Mouse (Mus musculus) lung, embryonic 14.5 days (tissue): ENCODE data around the gene Fndc8. TPM values are rescaled to one million over a fixed set of nuclear protein-coding genes. Genes with fewer than 3 reads are reported as not detected.
"Not testable (repeated sequence)": the region's sequence is repeated elsewhere in the genome, so short reads cannot be mapped to it uniquely, and the experiment has no call there.

Experiments
- ATAC-seq: fragments of 200-750 bp; cut with Nextera tagmentation; 2 replicates; pipeline ENCODE4 v1.8.0; 2017; ENCODE audit warnings: mild to moderate bottlenecking, moderate TSS enrichment, moderate library complexity; ENCODE audit not compliant: insufficient read depth
- DNase-seq: peaks from one replicate; pipeline ENCODE4 v3.0.0-alpha.2; 2015
- H3K27ac ChIP-seq: fragments of 300-500 bp; sonication (generic); 2 replicates; pipeline ENCODE4 v1.5.1; 2014; ENCODE audit warnings: low read depth, mild to moderate bottlenecking, moderate library complexity
- H3K27me3 ChIP-seq: fragments of 300-500 bp; sonication (generic); 2 replicates; pipeline ENCODE4 v1.6.1; 2014; ENCODE audit warnings: low read length, control low read depth; ENCODE audit not compliant: insufficient read depth
- H3K36me3 ChIP-seq: fragments of 300-500 bp; sonication (generic); 2 replicates; pipeline ENCODE4 v1.6.1; 2014; ENCODE audit warnings: control low read depth; ENCODE audit not compliant: insufficient read depth
- H3K4me1 ChIP-seq: fragments of 300-500 bp; sonication (generic); 2 replicates; pipeline ENCODE4 v1.6.1; 2014; ENCODE audit warnings: antibody characterized with exemption, control low read depth; ENCODE audit not compliant: insufficient read depth
- H3K4me2 ChIP-seq: fragments of 300-500 bp; sonication (generic); 2 replicates; pipeline ENCODE4 v1.6.1; 2014; ENCODE audit warnings: mild to moderate bottlenecking
- H3K4me3 ChIP-seq: fragments of 300-500 bp; sonication (generic); 2 replicates; pipeline ENCODE4 v1.5.1; 2014; ENCODE audit warnings: low read depth, low read length
- H3K9ac ChIP-seq: fragments of 300-500 bp; sonication (generic); 2 replicates; pipeline ENCODE4 v1.6.1; 2014
- H3K9me3 ChIP-seq: fragments of 300-500 bp; sonication (generic); 2 replicates; pipeline ENCODE4 v1.6.1; 2016; ENCODE audit warnings: low read depth, low read length, control low read depth
- CTCF ChIP-seq: IDR thresholded peaks from 2 replicates; pipeline ENCODE4 v1.5.1; 2016; ENCODE audit warnings: antibody characterized with exemption, low read depth
- WGBS: fragments of 180-500 bp; shearing (Covaris S2); extraction: QIAGEN DNeasy Blood & Tissue Kit; methylation state at CpG from one replicate; pipeline ENCODE4 v1.1.7; 2014; 5-methylcytosine and 5-hydroxymethylcytosine counted together
- polyA plus RNA-seq: library from polyadenylated mRNA; unstranded; fragments of >200 nt; fragmentation: Nextera tagmentation; extraction: Ambion mirVana; gene quantifications from 2 replicates; pipeline ENCODE4 v1.2.1, GENCODE M21; 2014

Gene Fndc8
- polyA plus RNA-seq, 1 experiment from 2014 or later, result not detected

DNA sequence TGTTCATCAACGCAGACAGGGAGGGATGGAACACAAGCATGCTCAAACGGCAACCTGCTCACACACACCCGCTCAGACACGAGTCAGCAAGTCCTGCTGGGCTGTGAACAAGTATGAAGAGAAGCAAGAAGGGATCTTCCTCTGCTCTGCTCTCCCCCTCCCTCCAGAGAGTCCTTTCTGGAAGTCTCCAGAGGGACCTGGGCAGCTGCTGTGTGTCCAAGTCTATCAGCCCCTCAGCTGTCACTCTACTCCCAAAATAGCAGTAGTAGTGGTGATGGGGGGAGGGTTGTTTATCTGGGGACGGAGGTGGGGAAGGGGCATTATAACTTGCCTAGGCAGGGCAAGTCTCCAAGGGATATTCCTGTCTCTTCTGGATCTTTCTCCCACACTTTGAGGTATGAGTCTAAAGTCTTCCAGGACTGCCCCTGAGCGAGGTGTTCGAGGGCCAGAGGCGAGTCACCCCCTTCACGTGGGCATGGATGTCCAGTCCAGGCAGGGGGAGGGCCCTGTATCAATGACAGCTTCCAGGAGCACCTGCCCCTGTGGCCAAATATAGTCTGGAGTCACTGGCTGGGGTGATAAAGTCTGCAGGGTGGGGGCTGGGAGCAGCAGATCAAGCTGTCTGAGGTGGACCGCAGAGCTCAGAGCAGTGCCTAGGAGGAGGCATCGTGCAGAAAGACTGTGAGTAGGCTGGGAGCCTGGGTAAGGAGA, 18.9 kb downstream of the Fndc8 start:
- no peak for ATAC-seq
- Histone ChIP-seq H3K9me3 (no peaks in the 10 kb centered on the region), H3K4me2 (no peak overlapping the region), H3K27ac (no peak overlapping the region), H3K4me1 (0 out of 2 replicates have a peak, but pooled peaks cover 4% of the 10 kb centered on the region), H3K9ac (no peak overlapping the region), H3K36me3 (peaks cover 10% of the 10 kb centered on the region; the same call in 1 of the 2 replicates), H3K4me3 (no peak overlapping the region), H3K27me3 (no peaks in the 10 kb centered on the region)
- no peak for DNase-seq
- 58% methylated on average over 11 of the region's 11 CpGs for WGBS
- no peak for TF ChIP-seq CTCF

GRCm38 (mm10) chr11:82914711-82915352, 22.9 kb downstream of the Fndc8 start:
- Histone ChIP-seq H3K9me3 (no peaks in the 10 kb centered on the region), H3K4me1 (no peaks in the 10 kb centered on the region), H3K27me3 (no peaks in the 10 kb centered on the region), H3K4me2 (peak overlapping the region; percentile 54), H3K9ac (no peak overlapping the region), H3K27ac (no peak overlapping the region), H3K4me3 (no peak overlapping the region), H3K36me3 (no peaks in the 10 kb centered on the region)
- peak; percentile 98 for TF ChIP-seq CTCF
- DNase-seq, result peak; percentile 91
- ATAC-seq, result peak; percentile 71
- 7% methylated on average over 16 of the region's 16 CpGs for WGBS

DNA sequence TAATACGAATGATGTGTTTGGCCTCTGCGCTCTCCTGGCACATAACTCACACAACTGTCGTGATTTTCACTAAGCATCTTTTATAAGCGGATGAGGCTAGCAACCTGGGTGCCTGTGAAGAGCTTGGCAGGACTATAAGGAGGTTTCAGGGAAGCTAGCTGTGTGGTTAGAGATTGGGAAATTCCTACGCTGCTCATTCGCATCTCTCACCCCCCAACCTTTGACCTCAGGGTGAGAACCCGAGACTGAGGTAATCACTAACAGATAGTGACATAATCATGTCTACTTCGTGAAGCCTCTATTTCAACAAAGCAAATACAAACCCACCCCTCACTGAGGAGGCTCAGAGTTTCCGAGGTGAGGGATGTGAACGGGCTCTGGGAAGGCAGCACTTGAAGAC, 28.8 kb downstream of the Fndc8 start:
- no peaks in the 10 kb centered on the region for H3K36me3 ChIP-seq
- 23% methylated on average over 10 of the region's 10 CpGs for WGBS

DNA sequence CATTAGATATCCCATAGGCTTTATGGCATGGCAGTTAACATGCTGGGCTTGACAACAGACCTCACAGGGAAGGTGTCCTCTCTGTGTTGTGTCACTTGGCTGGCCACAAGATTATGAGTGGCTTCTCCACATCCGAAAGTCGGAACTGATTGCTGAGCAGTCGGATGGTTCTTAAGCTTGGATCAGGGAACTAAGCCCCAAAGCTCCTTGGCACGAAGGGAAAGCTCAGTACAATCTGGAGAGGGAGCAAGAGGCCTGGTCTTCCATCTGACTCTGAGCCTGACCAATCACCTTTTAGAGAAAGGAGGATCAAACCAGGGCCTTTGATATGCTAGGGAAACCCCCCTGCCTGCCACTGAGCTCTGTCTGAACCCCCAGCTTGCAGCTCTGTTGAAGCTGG, 29.8 kb downstream of the Fndc8 start:
- Histone ChIP-seq H3K9ac (no peak overlapping the region), H3K27me3 (peaks cover 7% of the 10 kb centered on the region; the same call in 1 of the 2 replicates), H3K27ac (no peak overlapping the region), H3K4me3 (no peak overlapping the region), H3K36me3 (no peaks in the 10 kb centered on the region), H3K4me2 (no peak overlapping the region), H3K4me1 (no peaks in the 10 kb centered on the region), H3K9me3 (no peaks in the 10 kb centered on the region)
- WGBS, result 65% methylated on average over 4 of the region's 4 CpGs
- DNase-seq (no peak), ATAC-seq (no peak)
- no peak for TF ChIP-seq CTCF

More for the DNA sequence above, 28.8 kb downstream of the Fndc8 start:
- Histone ChIP-seq H3K27me3 (0 out of 2 replicates have a peak, but pooled peaks cover 3% of the 10 kb centered on the region), H3K9me3 (no peaks in the 10 kb centered on the region), H3K9ac (no peak overlapping the region), H3K4me3 (no peak overlapping the region), H3K4me1 (no peaks in the 10 kb centered on the region), H3K4me2 (no peak overlapping the region), H3K27ac (no peak overlapping the region)
- DNase-seq (no peak), ATAC-seq (no peak)
- TF ChIP-seq CTCF, result no peak

DNA sequence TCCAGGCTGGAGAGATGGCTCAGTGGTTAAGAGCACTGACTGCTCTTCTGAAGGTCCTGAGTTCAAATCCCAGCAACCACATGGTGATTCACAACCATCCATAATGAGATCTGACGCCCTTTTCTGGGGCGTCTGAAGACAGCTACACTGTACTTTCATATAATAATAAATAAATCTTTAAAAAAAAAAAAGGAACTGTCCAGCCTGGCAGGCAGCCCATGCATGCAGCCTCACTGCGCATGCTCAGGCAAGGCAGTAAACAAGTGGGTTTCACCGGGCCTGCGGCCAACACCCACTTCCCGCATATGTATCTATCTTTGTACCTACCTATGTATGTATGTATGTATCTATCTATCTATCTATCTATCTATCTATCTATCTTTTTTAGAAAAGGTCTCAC, 32.0 kb downstream of the Fndc8 start:
- H3K36me3 ChIP-seq, H3K4me2 ChIP-seq, ATAC-seq, H3K4me3 ChIP-seq, H3K27ac ChIP-seq, H3K4me1 ChIP-seq, H3K9ac ChIP-seq, H3K9me3 ChIP-seq: not testable (repeated sequence)
- peaks cover 17% of the 10 kb centered on the region for H3K27me3 ChIP-seq
- DNase-seq, result peak; percentile 12
- WGBS, result 46% methylated on average over 6 of the region's 6 CpGs

DNA sequence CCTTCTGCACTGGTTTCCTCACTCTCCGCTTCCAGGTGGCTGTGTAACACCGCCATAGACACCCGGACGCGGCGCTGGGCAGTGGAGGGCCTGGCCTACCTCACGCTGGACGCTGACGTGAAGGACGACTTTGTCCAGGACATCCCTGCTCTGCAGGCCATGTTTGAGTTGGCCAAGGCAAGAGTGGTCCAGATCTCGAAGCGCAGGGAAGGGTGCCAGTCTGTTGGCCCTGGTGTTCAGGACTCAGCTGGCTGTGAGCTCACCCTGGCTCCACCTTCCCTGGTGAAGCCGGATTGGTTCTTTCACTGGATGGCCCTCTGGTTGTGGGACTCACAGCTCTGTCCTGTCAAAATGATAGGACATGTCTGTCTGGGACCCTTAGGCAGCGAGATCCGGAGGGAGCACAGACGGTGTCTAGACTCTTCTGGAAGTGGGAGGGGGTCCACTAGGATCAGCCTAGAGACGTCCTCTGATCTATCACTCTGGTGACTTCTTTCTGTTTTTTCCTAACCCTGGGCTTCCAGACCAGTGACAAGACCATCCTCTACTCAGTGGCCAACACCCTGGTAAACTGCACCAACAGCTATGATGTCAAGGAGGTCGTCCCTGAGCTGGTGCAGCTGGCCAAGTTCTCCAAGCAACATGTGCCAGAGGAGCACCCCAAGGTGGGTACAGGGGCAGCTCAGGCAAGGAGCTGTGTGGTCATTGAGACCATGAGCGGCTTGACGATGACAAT, 37.1 kb downstream of the Fndc8 start:
- peak; percentile 14; the same call in 1 of the 2 replicates for ATAC-seq
- H3K27me3 ChIP-seq, result peaks cover 41% of the 10 kb centered on the region

DNA sequence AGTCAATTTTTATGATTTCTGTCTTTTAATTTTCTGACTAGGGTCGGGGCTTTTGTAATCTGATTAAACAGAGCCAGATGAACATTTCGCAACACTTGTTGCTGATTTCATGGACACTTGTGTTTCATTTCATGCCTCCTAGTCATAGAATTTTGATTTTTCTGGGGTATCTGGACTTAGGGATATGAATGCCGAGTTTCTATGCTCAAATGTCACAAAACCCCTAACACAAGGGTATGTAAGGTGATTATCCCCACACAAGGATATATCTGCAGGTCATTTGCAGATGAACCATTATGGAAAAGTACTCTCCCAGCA, 37.7 kb downstream of the Fndc8 start:
- Histone ChIP-seq H3K36me3 (no peaks in the 10 kb centered on the region), H3K4me1 (0 out of 2 replicates have a peak, but pooled peaks cover 4% of the 10 kb centered on the region), H3K27me3 (peaks cover 47% of the 10 kb centered on the region), H3K4me3 (no peak overlapping the region), H3K9ac (no peak overlapping the region), H3K9me3 (no peaks in the 10 kb centered on the region), H3K4me2 (no peak overlapping the region), H3K27ac (no peak overlapping the region)
- DNase-seq, result no peak
- no peak for ATAC-seq
- TF ChIP-seq CTCF, result no peak
- 44% methylated on average over 3 of the region's 3 CpGs for WGBS

More for the DNA sequence above, 37.1 kb downstream of the Fndc8 start:
- no peak overlapping the region for H3K9ac ChIP-seq
- DNase-seq, result no peak
- 29% methylated on average over 20 of the region's 20 CpGs for WGBS
- no peaks in the 10 kb centered on the region for H3K9me3 ChIP-seq
- no peaks in the 10 kb centered on the region for H3K36me3 ChIP-seq
- TF ChIP-seq CTCF, result no peak
- H3K4me2 ChIP-seq, result no peak overlapping the region
- 0 out of 2 replicates have a peak, but pooled peaks cover 4% of the 10 kb centered on the region for H3K4me1 ChIP-seq
- no peak overlapping the region for H3K4me3 ChIP-seq
- H3K27ac ChIP-seq, result no peak overlapping the region

GRCm38 (mm10) chr11:82930391-82930955, 38.5 kb downstream of the Fndc8 start:
- not testable (repeated sequence) for H3K36me3 ChIP-seq, H3K9ac ChIP-seq, ATAC-seq, H3K9me3 ChIP-seq, H3K27ac ChIP-seq, H3K4me1 ChIP-seq
- WGBS, result 1% methylated on average over 68 of the region's 85 CpGs
- Histone ChIP-seq H3K4me2 (peak overlapping the region; percentile 80), H3K4me3 (peak overlapping the region; percentile 47), H3K27me3 (peaks cover 51% of the 10 kb centered on the region)
- DNase-seq, result peak; percentile 50

- H3K4me1 ChIP-seq, H3K9me3 ChIP-seq, ATAC-seq, H3K27ac ChIP-seq, H3K36me3 ChIP-seq: not testable (repeated sequence)
- peak overlapping the region; percentile 47 for H3K4me3 ChIP-seq
- peak overlapping the region; percentile 80 for H3K4me2 ChIP-seq
- WGBS, result 0% methylated on average over 53 of the region's 63 CpGs
- H3K9ac ChIP-seq, result peak overlapping the region; percentile 46; the same call in 1 of the 2 replicates
- H3K27me3 ChIP-seq, result peaks cover 53% of the 10 kb centered on the region
- peak; percentile 22 for DNase-seq
Observed at GRCm38 (mm10) chr11:82931161-82931560, 39.2 kb downstream of the Fndc8 start.
